Mouse (Mus musculus) neural tube, embryonic 15.5 days (tissue): Measurements from ENCODE around the gene Vapb. TPM values are rescaled to one million over a fixed set of nuclear protein-coding genes. Genes with fewer than 3 reads are reported as not detected.
A peak's percentile ranks its signal among the peaks of the same experiment; 100 is the strongest.

Experiments used
- ATAC-seq: fragments of 200-750 bp; cut with Nextera tagmentation; 2 replicates; pipeline ENCODE4 v1.8.0; 2017; ENCODE audit warnings: mild to moderate bottlenecking, moderate TSS enrichment, moderate library complexity; ENCODE audit not compliant: low FRiP score
- H3K27ac ChIP-seq: fragments of 300-500 bp; sonication (generic); replicated peaks from 2 replicates; pipeline ENCODE4 v1.5.1; 2015; ENCODE audit warnings: mild to moderate bottlenecking, inconsistent platforms
- H3K27me3 ChIP-seq: fragments of 300-500 bp; sonication (generic); replicated peaks from 2 replicates; pipeline ENCODE4 v1.6.1; 2015; ENCODE audit warnings: inconsistent platforms
- H3K36me3 ChIP-seq: fragments of 300-500 bp; sonication (generic); 2 replicates; pipeline ENCODE4 v1.6.1; 2015; ENCODE audit warnings: inconsistent platforms
- H3K4me1 ChIP-seq: fragments of 300-500 bp; sonication (generic); 2 replicates; pipeline ENCODE4 v1.6.1; 2015; ENCODE audit warnings: inconsistent platforms
- H3K4me2 ChIP-seq: fragments of 300-500 bp; sonication (generic); 2 replicates; pipeline ENCODE4 v1.6.1; 2015; ENCODE audit warnings: inconsistent platforms, mild to moderate bottlenecking, moderate library complexity
- H3K4me3 ChIP-seq: fragments of 300-500 bp; sonication (generic); replicated peaks from 2 replicates; pipeline ENCODE4 v1.5.1; 2015; ENCODE audit warnings: mild to moderate bottlenecking, inconsistent platforms
- H3K9ac ChIP-seq: fragments of 300-500 bp; sonication (generic); replicated peaks from 2 replicates; pipeline ENCODE4 v1.6.1; 2015; ENCODE audit warnings: mild to moderate bottlenecking, inconsistent platforms
- H3K9me3 ChIP-seq: fragments of 300-500 bp; sonication (generic); replicated peaks from 2 replicates; pipeline ENCODE4 v1.6.1; 2016; ENCODE audit warnings: inconsistent platforms
- WGBS: fragments of 180-500 bp; shearing (Covaris S2); methylation state at CpG from one replicate; pipeline ENCODE4 v1.1.7; 2015; ENCODE audit warnings: mixed read lengths; 5-methylcytosine and 5-hydroxymethylcytosine counted together
- polyA plus RNA-seq: library from polyadenylated mRNA; unstranded; fragments of >200 nt; fragmentation: Nextera tagmentation; extraction: Ambion mirVana; gene quantifications from 2 replicates; pipeline ENCODE4 v1.2.1, GENCODE M21; 2015

Gene Vapb
- polyA plus RNA-seq, 1 experiment from 2014 or later, result 19.9 TPM

GRCm38 (mm10) chr2:173739107-173739506 lies 1.8 kb downstream of the Vapb start:
- Histone ChIP-seq H3K9ac (no peak overlapping the region), H3K27me3 (no peaks in the 10 kb centered on the region), H3K9me3 (no peaks in the 10 kb centered on the region), H3K4me1 (peaks cover 48% of the 10 kb centered on the region), H3K36me3 (no peaks in the 10 kb centered on the region), H3K4me3 (no peak overlapping the region), H3K4me2 (peak overlapping the region; percentile 81), H3K27ac (no peak overlapping the region)
- no peak for ATAC-seq
- WGBS, result 91% methylated on average over 7 of the region's 7 CpGs

- Histone ChIP-seq H3K27me3 (no peaks in the 10 kb centered on the region), H3K27ac (peak overlapping the region; percentile 25; the same call in 1 of the 2 replicates), H3K4me3 (no peak overlapping the region), H3K9me3 (no peaks in the 10 kb centered on the region), H3K36me3 (0 out of 2 replicates have a peak, but pooled peaks cover 8% of the 10 kb centered on the region), H3K4me2 (peak overlapping the region; percentile 2; the same call in 1 of the 2 replicates), H3K4me1 (peaks cover 50% of the 10 kb centered on the region), H3K9ac (no peak overlapping the region)
- no peak for ATAC-seq
- 29% methylated on average over 13 of the region's 13 CpGs for WGBS
Measured at GRCm38 (mm10) chr2:173742090-173742489, 4.8 kb downstream of the Vapb start.

- no peak for ATAC-seq
- Histone ChIP-seq H3K9me3 (no peaks in the 10 kb centered on the region), H3K4me2 (no peak overlapping the region), H3K36me3 (0 out of 2 replicates have a peak, but pooled peaks cover 8% of the 10 kb centered on the region), H3K27ac (0 out of 2 replicates have a peak overlapping the region, but pooled peaks have one; percentile 25), H3K27me3 (no peaks in the 10 kb centered on the region), H3K9ac (no peak overlapping the region), H3K4me1 (peaks cover 50% of the 10 kb centered on the region), H3K4me3 (no peak overlapping the region)
- 59% methylated on average over 9 of the region's 9 CpGs for WGBS
Measured at GRCm38 (mm10) chr2:173742744-173743143, 5.4 kb downstream of the Vapb start.

- H3K36me3 ChIP-seq, result 0 out of 2 replicates have a peak, but pooled peaks cover 8% of the 10 kb centered on the region
- ATAC-seq, result no peak
- H3K27ac ChIP-seq, result no peak overlapping the region
- no peaks in the 10 kb centered on the region for H3K9me3 ChIP-seq
- no peak overlapping the region for H3K4me3 ChIP-seq
- no peak overlapping the region for H3K9ac ChIP-seq
- no peak overlapping the region for H3K4me2 ChIP-seq
- no peaks in the 10 kb centered on the region for H3K27me3 ChIP-seq
- WGBS, result 93% methylated on average over 7 of the region's 7 CpGs
- H3K4me1 ChIP-seq, result peaks cover 38% of the 10 kb centered on the region
Measured at GRCm38 (mm10) chr2:173744070-173744815, 6.9 kb downstream of the Vapb start.

GRCm38 (mm10) chr2:173748961-173749659 lies 11.8 kb downstream of the Vapb start:
- Histone ChIP-seq H3K4me3 (no peak overlapping the region), H3K4me2 (no peak overlapping the region), H3K27ac (no peak overlapping the region), H3K9me3 (no peaks in the 10 kb centered on the region), H3K36me3 (0 out of 2 replicates have a peak, but pooled peaks cover 8% of the 10 kb centered on the region), H3K27me3 (no peaks in the 10 kb centered on the region), H3K9ac (no peak overlapping the region), H3K4me1 (peaks cover 5% of the 10 kb centered on the region; the same call in 1 of the 2 replicates)
- WGBS, result 97% methylated on average over 2 of the region's 2 CpGs
- ATAC-seq, result no peak

- 16% methylated on average over 8 of the region's 8 CpGs for WGBS
- H3K9ac ChIP-seq, result no peak overlapping the region
- no peak overlapping the region for H3K4me2 ChIP-seq
- H3K27ac ChIP-seq, result peak overlapping the region; percentile 41; the same call in 1 of the 2 replicates
- no peaks in the 10 kb centered on the region for H3K27me3 ChIP-seq
- H3K36me3 ChIP-seq, result no peaks in the 10 kb centered on the region
- ATAC-seq, result peak; percentile 55; the same call in 1 of the 2 replicates
- peaks cover 36% of the 10 kb centered on the region for H3K4me1 ChIP-seq
- H3K9me3 ChIP-seq, result no peaks in the 10 kb centered on the region
- no peak overlapping the region for H3K4me3 ChIP-seq
Measured at GRCm38 (mm10) chr2:173755433-173756144, 18.3 kb downstream of the Vapb start.

GRCm38 (mm10) chr2:173757624-173758155 lies 20.4 kb downstream of the Vapb start:
- H3K4me3 ChIP-seq, result no peak overlapping the region
- no peak overlapping the region for H3K27ac ChIP-seq
- H3K9me3 ChIP-seq, result no peaks in the 10 kb centered on the region
- no peak for ATAC-seq
- no peak overlapping the region for H3K9ac ChIP-seq
- 0 out of 2 replicates have a peak, but pooled peaks cover 4% of the 10 kb centered on the region for H3K36me3 ChIP-seq
- WGBS, result 67% methylated on average over 8 of the region's 8 CpGs
- H3K27me3 ChIP-seq, result no peaks in the 10 kb centered on the region
- H3K4me2 ChIP-seq, result no peak overlapping the region
- peaks cover 40% of the 10 kb centered on the region for H3K4me1 ChIP-seq

GRCm38 (mm10) chr2:173760607-173761006 lies 23.3 kb downstream of the Vapb start:
- no peak overlapping the region for H3K4me2 ChIP-seq
- H3K27ac ChIP-seq, result no peak overlapping the region
- H3K9me3 ChIP-seq, result no peaks in the 10 kb centered on the region
- WGBS, result 92% methylated on average over 6 of the region's 6 CpGs
- peaks cover 44% of the 10 kb centered on the region for H3K4me1 ChIP-seq
- H3K27me3 ChIP-seq, result no peaks in the 10 kb centered on the region
- H3K9ac ChIP-seq, result no peak overlapping the region
- no peak for ATAC-seq
- H3K4me3 ChIP-seq, result no peak overlapping the region
- 0 out of 2 replicates have a peak, but pooled peaks cover 4% of the 10 kb centered on the region for H3K36me3 ChIP-seq

GRCm38 (mm10) chr2:173764629-173765028 lies 27.3 kb downstream of the Vapb start:
- no peaks in the 10 kb centered on the region for H3K9me3 ChIP-seq
- H3K4me1 ChIP-seq, result peaks cover 59% of the 10 kb centered on the region
- WGBS, result 25% methylated on average over 3 of the region's 3 CpGs
- H3K27ac ChIP-seq, result 0 out of 2 replicates have a peak overlapping the region, but pooled peaks have one; percentile 45
- H3K4me3 ChIP-seq, result no peak overlapping the region
- 0 out of 2 replicates have a peak, but pooled peaks cover 4% of the 10 kb centered on the region for H3K36me3 ChIP-seq
- H3K9ac ChIP-seq, result no peak overlapping the region
- no peak for ATAC-seq
- H3K27me3 ChIP-seq, result no peaks in the 10 kb centered on the region
- H3K4me2 ChIP-seq, result no peak overlapping the region

GRCm38 (mm10) chr2:173767959-173768595 lies 30.8 kb downstream of the Vapb start:
- Histone ChIP-seq H3K27ac (peak overlapping the region; percentile 45), H3K9me3 (no peaks in the 10 kb centered on the region), H3K9ac (no peak overlapping the region; the same call in 1 of the 2 replicates), H3K4me1 (peaks cover 68% of the 10 kb centered on the region), H3K36me3 (no peaks in the 10 kb centered on the region), H3K27me3 (no peaks in the 10 kb centered on the region), H3K4me2 (no peak overlapping the region), H3K4me3 (no peak overlapping the region)
- WGBS, result 32% methylated on average over 8 of the region's 8 CpGs
- no peak for ATAC-seq

GRCm38 (mm10) chr2:173769183-173769582 lies 31.9 kb downstream of the Vapb start:
- ATAC-seq, result no peak
- peak overlapping the region; percentile 39; the same call in 1 of the 2 replicates for H3K27ac ChIP-seq
- 74% methylated on average over 10 of the region's 10 CpGs for WGBS
- H3K9ac ChIP-seq, result no peak overlapping the region
- H3K9me3 ChIP-seq, result no peaks in the 10 kb centered on the region
- no peaks in the 10 kb centered on the region for H3K36me3 ChIP-seq
- no peak overlapping the region for H3K4me3 ChIP-seq
- H3K4me1 ChIP-seq, result peaks cover 68% of the 10 kb centered on the region
- no peaks in the 10 kb centered on the region for H3K27me3 ChIP-seq
- no peak overlapping the region for H3K4me2 ChIP-seq
